Mouse (Mus musculus) spleen, adult 2 months (tissue): ENCODE results near the gene Pcdh15.

Source experiments
- CTCF ChIP-seq: fragments of 200-500 bp; IDR thresholded peaks from 2 replicates; pipeline ENCODE4 v1.5.1; 2011; ENCODE audit warnings: mild to moderate bottlenecking, inconsistent platforms; ENCODE audit not compliant: insufficient read depth, insufficient read length, insufficient replicate concordance; ENCODE audit errors: extremely low read depth
- POLR2A ChIP-seq: fragments of 200-500 bp; IDR thresholded peaks from 2 replicates; pipeline ENCODE4 v1.6.1; 2011; ENCODE audit warnings: low read depth, low read length, inconsistent platforms

DNA sequence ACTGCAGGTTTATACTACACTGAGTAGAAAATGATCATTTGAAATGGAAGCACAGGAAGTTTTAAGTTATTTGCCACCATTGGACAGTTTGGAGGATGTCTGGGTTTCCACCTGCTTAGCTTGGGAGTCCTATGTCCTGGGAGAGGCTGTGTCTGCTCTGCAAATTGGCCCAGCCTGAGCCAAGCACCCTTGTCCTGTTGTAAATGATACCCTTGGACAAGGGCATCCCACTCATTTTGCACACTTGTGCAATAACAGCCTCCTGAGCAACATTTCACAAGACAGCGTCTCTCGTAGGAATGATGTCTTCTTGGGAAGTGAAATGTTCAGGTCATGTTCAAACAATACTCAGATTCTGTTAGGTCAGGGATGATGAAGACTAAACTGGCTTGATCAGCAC, 1456.2 kb downstream of the Pcdh15 start:
- TF ChIP-seq CTCF (no peak), POLR2A (no peak)
